Mouse (Mus musculus) thymus, postnatal 25 days (tissue): ENCODE results near the gene Grhl1.

ENCODE experiments used
- DNase-seq: peaks from one replicate; pipeline ENCODE4 v3.0.0; 2022

Gene Grhl1

DNA sequence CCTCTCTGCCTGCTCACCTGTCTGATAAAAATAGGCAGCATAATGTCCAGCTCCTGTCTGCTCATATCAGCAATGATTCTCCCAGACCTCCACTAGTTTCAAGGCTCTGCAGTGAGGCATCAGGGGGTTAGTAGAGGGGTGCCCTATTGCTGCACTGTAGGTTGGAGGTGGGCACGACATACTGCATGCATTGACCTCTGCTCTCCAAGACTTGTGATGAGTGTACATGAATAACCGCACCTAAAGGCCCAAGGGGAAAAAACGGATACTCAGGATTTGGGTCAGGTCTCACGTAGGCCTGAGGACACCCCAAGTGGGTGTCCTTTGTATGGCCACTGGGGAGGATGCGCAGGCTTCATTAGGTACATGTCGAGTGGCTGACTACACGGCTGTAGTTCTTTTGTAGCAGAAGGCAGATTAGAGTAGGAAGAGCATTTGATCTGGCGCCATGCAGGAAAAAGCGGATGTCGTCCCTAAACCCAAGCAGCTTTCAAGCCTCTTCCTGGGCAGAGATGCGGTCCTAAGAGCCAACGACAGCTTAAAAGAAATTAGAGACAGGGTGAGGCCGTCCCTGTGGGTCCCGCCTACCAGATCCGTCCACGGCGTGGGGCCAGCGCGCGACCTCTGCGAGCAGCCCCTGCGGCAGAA is 78.5 kb downstream of the Grhl1 start:
- DNase-seq = no peak

DNA sequence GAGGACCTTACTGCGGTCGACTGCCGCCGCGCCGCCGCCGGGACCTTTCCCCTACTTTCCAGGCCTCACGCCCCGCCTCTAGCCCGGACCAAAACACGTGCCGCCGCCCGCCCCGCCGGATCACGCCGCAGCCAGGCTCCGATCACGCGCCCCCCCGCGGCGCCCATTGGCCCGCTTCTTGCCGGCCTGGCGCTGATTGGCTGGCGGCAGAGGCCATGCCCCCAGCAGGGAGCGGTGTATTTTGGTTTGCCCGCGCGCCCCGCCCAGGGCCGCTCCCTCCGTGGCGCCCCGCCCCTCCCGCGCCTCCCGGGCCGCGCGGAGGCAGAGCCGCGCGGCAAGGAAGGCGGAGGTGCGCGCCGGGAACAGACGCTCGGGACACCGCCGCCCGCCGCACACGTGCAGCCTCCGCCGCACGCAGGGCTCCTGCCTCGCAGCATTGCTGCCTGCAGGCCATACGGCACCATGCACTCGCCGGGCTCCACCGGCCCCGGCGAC is 79.0 kb downstream of the Grhl1 start, which contains the start of gene Klf11:
Gene Klf11 (plus strand): TSS at position 212 of the 495 bp plus-strand sequence.
- DNase-seq = peak; percentile 98

DNA sequence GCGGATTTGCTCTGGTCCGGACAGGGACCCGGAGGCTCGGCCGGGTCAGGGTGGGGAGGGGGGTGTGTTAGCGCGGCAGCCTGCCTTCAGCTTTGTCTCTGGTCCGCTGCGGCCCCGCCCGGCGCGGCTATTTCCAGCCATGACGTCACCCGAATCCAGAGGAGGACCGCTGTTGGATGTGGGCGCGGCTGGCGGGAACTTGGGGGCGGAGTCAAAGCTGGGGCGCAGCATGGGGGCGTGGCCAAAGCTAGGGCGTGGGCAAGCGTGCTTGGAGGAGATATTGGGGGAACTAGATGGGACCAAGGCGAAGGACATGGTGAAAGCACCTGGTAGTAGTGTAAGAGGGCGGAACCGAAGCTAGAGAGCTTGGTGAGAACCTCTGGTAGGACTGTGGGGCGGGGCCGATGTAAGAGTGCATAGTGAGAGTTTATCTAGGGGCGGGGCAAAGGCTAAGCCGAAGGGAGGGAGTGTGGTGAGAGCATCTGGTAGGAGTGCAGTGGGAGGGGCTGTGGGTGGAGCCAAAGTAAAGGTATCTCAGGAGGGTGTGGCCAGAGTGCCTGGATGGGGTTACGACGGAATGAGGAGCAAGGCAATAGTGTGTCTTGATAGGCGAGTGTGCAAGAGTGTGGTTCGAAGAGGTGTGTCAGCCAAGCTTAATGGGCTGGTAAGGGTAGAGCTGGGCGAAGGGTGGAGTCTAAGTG is 79.7 kb downstream of the Grhl1 start:
- peak; percentile 89 for DNase-seq

DNA sequence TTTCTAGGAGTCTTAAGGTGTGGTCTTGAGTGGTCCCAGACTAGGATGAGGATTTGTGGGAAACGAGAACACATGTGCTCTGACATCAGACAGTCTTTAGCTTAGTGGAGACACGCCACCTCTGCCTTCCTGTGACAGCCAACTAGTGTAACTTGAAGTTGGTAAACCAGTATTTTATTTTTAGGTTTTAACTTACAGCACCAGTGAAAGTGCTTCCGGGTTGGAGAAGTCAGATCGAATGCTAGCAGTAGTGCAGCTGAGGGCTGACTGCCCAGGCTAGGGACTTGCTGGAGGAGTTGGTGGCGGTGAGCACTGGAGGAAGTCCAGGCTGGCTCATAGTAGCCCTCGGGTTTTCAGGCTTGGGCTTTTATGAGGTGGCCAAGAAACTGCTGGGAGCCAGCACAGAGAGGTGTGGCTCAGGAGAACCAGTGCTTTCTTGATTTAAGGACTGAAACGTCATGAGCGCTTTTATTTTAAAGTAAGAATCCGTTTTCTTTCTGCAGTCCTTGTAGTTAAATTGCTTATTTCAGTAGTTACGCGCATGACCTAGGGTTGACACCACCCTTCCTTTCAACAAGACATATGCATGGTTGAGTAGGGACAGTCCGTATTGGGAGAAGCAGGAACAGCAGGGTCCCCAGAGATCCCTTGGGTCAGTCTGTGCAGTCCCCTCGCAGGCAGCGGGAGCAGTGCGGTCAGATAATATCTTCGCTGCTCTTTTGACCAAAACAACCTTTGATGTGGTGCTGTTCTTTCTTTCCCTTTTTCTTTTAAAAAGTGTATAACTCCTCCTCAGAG is 82.2 kb downstream of the Grhl1 start:
- DNase-seq = no peak

DNA sequence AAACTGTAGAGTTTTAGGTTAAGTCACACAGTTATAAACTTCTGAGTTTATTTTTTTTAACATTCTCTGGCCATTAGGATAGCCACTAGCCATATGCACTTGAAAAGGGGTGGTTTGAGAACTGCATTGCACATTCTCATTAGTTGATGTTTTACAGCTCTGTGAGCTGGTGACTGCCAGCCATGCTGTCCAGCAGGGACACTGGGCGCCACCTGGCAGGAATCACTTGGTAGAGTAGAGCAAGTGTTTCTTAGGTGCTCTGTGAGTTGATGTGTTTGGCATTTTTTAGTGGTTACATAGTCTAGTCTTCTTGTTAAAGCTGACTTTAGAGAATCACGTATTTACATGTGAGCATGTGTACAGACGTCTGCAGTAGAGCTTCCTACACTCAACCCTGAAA is 84.4 kb downstream of the Grhl1 start:
- no peak for DNase-seq

DNA sequence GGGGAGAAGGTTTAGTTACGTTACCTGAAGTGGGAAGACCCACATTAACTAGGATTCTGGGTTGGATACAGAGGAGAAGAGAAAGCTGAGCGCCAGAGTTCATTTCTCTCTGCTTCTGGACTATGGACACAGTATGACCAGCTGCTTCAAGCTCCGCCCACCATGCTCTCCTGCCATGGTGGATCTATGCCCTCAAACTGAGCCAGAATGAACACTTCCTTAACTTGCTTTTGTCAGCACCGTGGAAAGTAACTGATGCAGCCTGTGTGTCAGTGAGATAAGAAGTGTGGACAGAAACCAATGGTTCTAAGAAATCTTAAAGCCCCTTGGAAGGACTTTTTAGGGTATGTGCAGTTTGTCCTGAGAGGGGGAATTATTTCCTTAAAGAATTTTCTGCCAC is 86.9 kb downstream of the Grhl1 start:
- no peak for DNase-seq

DNA sequence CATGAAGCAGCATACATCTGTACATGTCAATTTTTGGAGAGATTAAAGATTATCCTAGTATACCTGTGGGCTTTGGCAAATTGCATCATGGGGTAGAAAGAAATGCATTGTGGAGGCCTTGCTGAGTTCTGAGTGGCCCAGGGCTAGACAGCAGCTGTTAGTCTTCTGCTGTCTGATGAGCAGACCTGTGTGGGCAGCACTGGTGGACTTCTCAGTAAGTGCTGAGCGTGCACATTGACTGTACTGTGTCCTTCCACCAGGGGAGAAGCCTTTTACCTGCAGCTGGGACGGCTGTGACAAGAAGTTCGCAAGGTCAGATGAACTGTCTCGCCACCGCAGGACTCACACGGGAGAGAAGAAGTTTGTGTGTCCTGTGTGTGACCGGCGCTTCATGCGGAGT is 87.8 kb downstream of the Grhl1 start:
- DNase-seq = no peak

DNA sequence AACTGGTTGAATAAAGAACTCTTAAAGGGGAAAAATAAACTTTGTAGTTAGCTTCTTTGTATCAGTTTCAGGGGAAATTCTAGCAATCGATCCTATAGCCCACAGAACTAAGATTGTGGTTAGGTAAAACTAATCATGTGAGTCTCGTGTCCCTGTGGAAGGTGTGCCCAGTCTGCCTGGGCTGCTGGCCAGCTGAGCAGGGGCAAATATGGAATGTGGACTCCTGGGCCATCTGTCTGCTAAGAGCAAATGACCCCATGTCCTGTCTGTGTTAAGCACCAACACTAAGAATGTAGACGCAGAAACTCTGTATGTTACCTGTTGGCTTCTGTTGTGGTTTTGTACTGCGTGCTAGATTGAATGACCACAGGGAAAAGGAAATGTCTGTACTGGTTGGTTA is 89.0 kb downstream of the Grhl1 start:
- DNase-seq = no peak

DNA sequence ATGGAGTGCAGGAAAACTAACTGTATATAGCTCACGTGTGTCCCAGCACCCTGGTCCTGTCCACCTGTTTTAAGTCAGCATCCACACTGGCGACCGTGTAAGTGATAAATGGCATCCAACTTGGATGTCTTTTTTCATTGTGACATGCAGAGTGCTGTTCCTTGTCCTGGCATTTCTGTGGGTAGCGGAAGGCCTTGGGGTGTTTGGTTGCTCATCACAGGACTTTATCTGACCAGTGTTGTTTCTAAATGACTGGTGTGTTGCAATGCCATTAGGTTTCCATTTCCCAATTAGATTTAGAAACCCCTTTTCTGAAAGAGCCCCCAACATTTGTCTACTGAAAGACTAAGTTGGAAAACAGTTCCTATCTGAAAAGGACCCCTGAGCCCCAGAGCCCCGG is 90.0 kb downstream of the Grhl1 start:
- DNase-seq = no peak
